Mouse (Mus musculus): ENCODE data around the gene D930007J09Rik. TPM values are rescaled to one million over a fixed set of nuclear protein-coding genes. Genes with fewer than 3 reads are reported as not detected.

Gene D930007J09Rik
- polyA plus RNA-seq, 1 experiment from 2014 or later: not detected

- WGBS: 68% methylated on average over 3 of the region's 3 CpGs
- Histone ChIP-seq H3K4me1 (replicated peaks) (0 out of 2 replicates have a peak, but pooled peaks cover 6% of the 10 kb centered on the region), H3K4me3 (replicated peaks) (no peak overlapping the region), H3K4me2 (replicated peaks) (no peak overlapping the region), H3K9ac (no peak overlapping the region), H3K36me3 (no peaks in the 10 kb centered on the region), H3K9me3 (no peaks in the 10 kb centered on the region), H3K27me3 (replicated peaks) (no peaks in the 10 kb centered on the region), H3K27ac (no peak overlapping the region)
- no peak for ATAC-seq
These were observed 30.1 kb upstream of the D930007J09Rik start for GRCm38 (mm10) chr13:32832776-32833175.

- no peak overlapping the region for H3K4me2 ChIP-seq (replicated peaks)
- no peak overlapping the region for H3K4me3 ChIP-seq (replicated peaks)
- ATAC-seq: peak; percentile 85
- 0 out of 2 replicates have a peak overlapping the region, but pooled peaks have one; percentile 44 for H3K27ac ChIP-seq
- no peaks in the 10 kb centered on the region for H3K27me3 ChIP-seq (replicated peaks)
- H3K9ac ChIP-seq: no peak overlapping the region
- no peaks in the 10 kb centered on the region for H3K9me3 ChIP-seq
- H3K36me3 ChIP-seq: no peaks in the 10 kb centered on the region
- 62% methylated on average over 3 of the region's 3 CpGs for WGBS
- H3K4me1 ChIP-seq (replicated peaks): 0 out of 2 replicates have a peak, but pooled peaks cover 6% of the 10 kb centered on the region
These were observed 29.0 kb upstream of the D930007J09Rik start for GRCm38 (mm10) chr13:32831505-32832273.

DNA sequence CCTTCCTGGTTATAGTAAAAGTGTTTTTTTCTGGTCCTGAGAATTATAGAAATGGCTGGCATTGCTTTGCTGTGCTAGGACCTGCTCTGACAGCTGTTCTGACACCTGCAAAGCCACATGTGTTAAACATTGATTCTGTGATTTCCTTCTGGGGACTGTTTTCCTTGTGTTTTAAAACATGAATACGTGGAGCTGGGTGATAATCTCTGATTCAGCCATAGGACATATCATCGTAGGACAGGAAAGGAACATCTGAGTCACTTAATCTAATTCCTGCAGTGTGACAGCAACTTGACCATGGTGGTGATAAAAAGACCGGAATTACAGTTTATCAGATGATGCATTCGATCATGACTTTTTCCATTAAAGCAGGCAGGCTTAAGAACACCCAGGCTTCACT lies 26.2 kb upstream of the D930007J09Rik start:
- Histone ChIP-seq H3K36me3 (no peaks in the 10 kb centered on the region), H3K9me3 (no peaks in the 10 kb centered on the region), H3K9ac (no peak overlapping the region), H3K4me2 (replicated peaks) (no peak overlapping the region), H3K27ac (no peak overlapping the region), H3K4me1 (replicated peaks) (0 out of 2 replicates have a peak, but pooled peaks cover 6% of the 10 kb centered on the region), H3K4me3 (replicated peaks) (no peak overlapping the region), H3K27me3 (replicated peaks) (no peaks in the 10 kb centered on the region)
- WGBS: 76% methylated on average over 4 of the region's 4 CpGs
- no peak for ATAC-seq

- Histone ChIP-seq H3K9ac (no peak overlapping the region), H3K27me3 (replicated peaks) (no peaks in the 10 kb centered on the region), H3K9me3 (no peaks in the 10 kb centered on the region), H3K4me3 (replicated peaks) (no peak overlapping the region), H3K27ac (no peak overlapping the region), H3K36me3 (no peaks in the 10 kb centered on the region), H3K4me2 (replicated peaks) (no peak overlapping the region), H3K4me1 (replicated peaks) (0 out of 2 replicates have a peak, but pooled peaks cover 6% of the 10 kb centered on the region)
- 61% methylated on average over 4 of the region's 4 CpGs for WGBS
- peak; percentile 36; the same call in 1 of the 2 replicates for ATAC-seq
These were observed 25.3 kb upstream of the D930007J09Rik start for GRCm38 (mm10) chr13:32827951-32828350.

GRCm38 (mm10) chr13:32827111-32827822 lies 24.6 kb upstream of the D930007J09Rik start:
- H3K9me3 ChIP-seq: no peaks in the 10 kb centered on the region
- H3K4me1 ChIP-seq (replicated peaks): 0 out of 2 replicates have a peak, but pooled peaks cover 5% of the 10 kb centered on the region
- ATAC-seq: no peak
- no peaks in the 10 kb centered on the region for H3K36me3 ChIP-seq
- no peak overlapping the region for H3K4me2 ChIP-seq (replicated peaks)
- no peak overlapping the region for H3K27ac ChIP-seq
- no peak overlapping the region for H3K4me3 ChIP-seq (replicated peaks)
- H3K9ac ChIP-seq: no peak overlapping the region
- no peaks in the 10 kb centered on the region for H3K27me3 ChIP-seq (replicated peaks)
- 74% methylated on average over 3 of the region's 3 CpGs for WGBS

- Histone ChIP-seq H3K9me3 (no peaks in the 10 kb centered on the region), H3K4me1 (replicated peaks) (no peaks in the 10 kb centered on the region), H3K36me3 (peaks cover 15% of the 10 kb centered on the region; the same call in 1 of the 2 replicates), H3K9ac (no peak overlapping the region), H3K27ac (no peak overlapping the region), H3K27me3 (replicated peaks) (no peaks in the 10 kb centered on the region), H3K4me3 (replicated peaks) (no peak overlapping the region), H3K4me2 (replicated peaks) (no peak overlapping the region)
- ATAC-seq: no peak
- WGBS: 86% methylated on average over 8 of the region's 8 CpGs
These were observed 22.9 kb upstream of the D930007J09Rik start for GRCm38 (mm10) chr13:32825546-32825945.

DNA sequence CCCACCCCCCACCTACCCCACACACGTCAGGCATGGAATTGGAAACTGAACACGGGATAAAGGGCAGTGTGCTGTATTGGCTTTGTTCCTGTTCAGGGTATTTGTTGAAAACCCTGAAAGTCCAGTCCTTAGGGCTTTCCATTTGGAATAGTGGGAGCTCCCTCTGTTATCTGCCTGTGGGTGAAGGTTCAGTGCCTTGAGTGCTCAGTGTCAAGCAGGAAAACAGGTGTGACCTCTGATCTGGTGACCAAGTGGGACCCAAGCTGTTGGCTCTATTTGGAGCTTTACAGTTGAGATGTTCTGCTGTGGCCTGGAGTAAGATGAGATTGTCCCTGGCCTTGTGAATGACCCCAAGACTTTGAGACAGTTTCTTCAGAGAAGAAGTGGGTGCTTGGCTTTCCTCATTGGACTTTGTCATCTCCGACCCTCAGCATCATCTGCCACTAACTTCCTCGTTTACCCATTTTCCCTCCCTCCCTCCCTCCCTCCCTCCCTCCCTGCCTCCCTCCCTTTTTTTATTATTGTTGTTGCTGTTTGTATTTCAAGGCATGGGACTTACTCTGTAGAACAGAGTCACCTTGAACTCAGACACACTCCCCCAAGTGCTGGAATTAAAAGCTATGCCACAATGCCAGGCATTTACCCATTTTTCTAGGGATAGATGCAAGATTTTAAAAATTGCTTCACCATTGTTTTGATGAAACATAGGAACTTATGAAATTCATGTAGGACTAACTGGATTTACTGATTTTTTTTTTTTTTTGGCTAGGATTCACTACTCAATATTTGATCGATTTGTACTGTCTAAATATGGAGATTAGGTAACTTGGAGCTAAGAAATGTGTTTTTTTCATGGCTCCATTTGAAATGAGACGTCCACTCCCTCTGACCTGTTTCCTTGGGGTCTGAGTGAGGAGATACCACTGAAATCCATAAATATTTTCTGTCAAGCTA lies 22.0 kb upstream of the D930007J09Rik start:
- WGBS: 65% methylated on average over 6 of the region's 6 CpGs

GRCm38 (mm10) chr13:32823126-32823525 lies 20.5 kb upstream of the D930007J09Rik start:
- no peaks in the 10 kb centered on the region for H3K4me1 ChIP-seq (replicated peaks)
- ATAC-seq: no peak
- H3K27ac ChIP-seq: no peak overlapping the region
- H3K4me2 ChIP-seq (replicated peaks): no peak overlapping the region
- no peaks in the 10 kb centered on the region for H3K9me3 ChIP-seq
- 86% methylated on average over 6 of the region's 6 CpGs for WGBS
- H3K27me3 ChIP-seq (replicated peaks): no peaks in the 10 kb centered on the region
- H3K36me3 ChIP-seq: peaks cover 21% of the 10 kb centered on the region; the same call in 1 of the 2 replicates
- H3K9ac ChIP-seq: no peak overlapping the region
- H3K4me3 ChIP-seq (replicated peaks): no peak overlapping the region

More for the DNA sequence above, 22.0 kb upstream of the D930007J09Rik start:
- Histone ChIP-seq H3K36me3 (peaks cover 21% of the 10 kb centered on the region; the same call in 1 of the 2 replicates), H3K27me3 (replicated peaks) (no peaks in the 10 kb centered on the region), H3K4me3 (replicated peaks) (no peak overlapping the region), H3K4me2 (replicated peaks) (no peak overlapping the region), H3K4me1 (replicated peaks) (no peaks in the 10 kb centered on the region), H3K27ac (no peak overlapping the region), H3K9ac (no peak overlapping the region), H3K9me3 (no peaks in the 10 kb centered on the region)
- ATAC-seq: peak; percentile 77

DNA sequence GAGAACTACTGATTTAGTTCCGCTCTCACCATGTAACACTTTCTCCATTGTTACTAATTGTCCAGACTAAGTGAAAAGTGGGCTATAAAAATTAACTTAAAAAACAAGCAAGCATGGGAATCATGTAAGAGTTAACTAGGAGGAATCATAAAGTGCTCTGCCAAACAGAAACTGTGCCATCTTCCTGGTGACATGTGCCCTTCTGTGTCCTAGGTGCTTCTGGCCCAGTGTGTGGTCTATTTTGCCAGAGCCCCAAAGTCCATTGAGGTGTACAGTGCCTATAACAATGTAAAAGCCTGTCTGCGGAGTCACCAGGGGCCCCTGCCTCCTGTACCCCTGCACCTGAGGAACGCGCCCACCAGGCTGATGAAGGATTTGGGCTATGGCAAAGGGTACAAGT lies 19.0 kb upstream of the D930007J09Rik start:
- peaks cover 29% of the 10 kb centered on the region for H3K36me3 ChIP-seq
- no peaks in the 10 kb centered on the region for H3K27me3 ChIP-seq (replicated peaks)
- H3K27ac ChIP-seq: no peak overlapping the region
- H3K4me3 ChIP-seq (replicated peaks): no peak overlapping the region
- H3K4me2 ChIP-seq (replicated peaks): no peak overlapping the region
- no peak overlapping the region for H3K9ac ChIP-seq
- ATAC-seq: no peak
- WGBS: 96% methylated on average over 4 of the region's 4 CpGs
- no peaks in the 10 kb centered on the region for H3K4me1 ChIP-seq (replicated peaks)
- H3K9me3 ChIP-seq: no peaks in the 10 kb centered on the region

DNA sequence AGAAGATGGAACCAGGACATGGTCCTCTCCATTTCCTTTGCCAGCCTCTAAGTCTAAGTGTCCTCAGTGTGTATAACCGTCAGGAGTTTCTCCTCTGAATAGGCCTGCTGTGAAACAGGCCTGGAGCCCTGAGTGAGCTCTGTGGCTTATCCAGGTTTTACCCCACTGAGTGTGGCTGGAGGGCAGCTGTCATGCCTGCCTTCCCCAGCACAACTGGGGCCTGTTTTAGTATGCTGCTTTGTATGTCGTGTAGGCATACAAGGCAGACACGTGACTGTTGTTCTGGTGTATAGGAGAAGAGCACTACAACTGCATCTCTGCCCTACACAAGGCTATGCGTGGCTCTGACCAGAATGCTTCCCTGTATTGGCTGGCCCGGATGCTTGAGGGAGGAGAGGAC lies 17.3 kb upstream of the D930007J09Rik start:
- Histone ChIP-seq H3K9ac (no peak overlapping the region), H3K27me3 (replicated peaks) (no peaks in the 10 kb centered on the region), H3K4me2 (replicated peaks) (no peak overlapping the region), H3K4me3 (replicated peaks) (no peak overlapping the region), H3K9me3 (no peaks in the 10 kb centered on the region), H3K36me3 (peaks cover 35% of the 10 kb centered on the region), H3K4me1 (replicated peaks) (no peaks in the 10 kb centered on the region), H3K27ac (no peak overlapping the region)
- 93% methylated on average over 5 of the region's 5 CpGs for WGBS
- no peak for ATAC-seq

DNA sequence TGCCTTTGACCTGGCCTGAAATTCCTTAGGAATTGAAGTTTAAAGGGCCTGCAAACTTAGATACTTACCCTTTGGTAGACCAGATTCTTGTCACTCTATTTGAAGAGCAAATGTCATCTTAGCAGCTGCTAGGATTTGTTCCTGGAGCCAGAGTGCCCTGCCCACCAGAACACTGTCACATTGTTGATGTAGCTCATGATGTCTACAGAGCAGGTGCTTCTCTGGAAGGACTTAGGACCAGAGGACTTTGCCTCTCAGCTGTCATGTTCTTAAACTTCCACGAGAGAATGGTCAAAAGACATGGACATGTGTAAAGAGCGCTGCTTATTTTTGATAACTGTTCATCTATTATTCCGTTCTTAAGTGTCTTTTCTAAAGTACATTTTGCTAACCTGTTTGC lies 16.6 kb upstream of the D930007J09Rik start:
- H3K4me3 ChIP-seq (replicated peaks): no peak overlapping the region
- H3K4me1 ChIP-seq (replicated peaks): no peaks in the 10 kb centered on the region
- peaks cover 37% of the 10 kb centered on the region for H3K36me3 ChIP-seq
- H3K27me3 ChIP-seq (replicated peaks): no peaks in the 10 kb centered on the region
- H3K9ac ChIP-seq: no peak overlapping the region
- no peak overlapping the region for H3K4me2 ChIP-seq (replicated peaks)
- WGBS: 91% methylated on average over 3 of the region's 3 CpGs
- no peak overlapping the region for H3K27ac ChIP-seq
- no peaks in the 10 kb centered on the region for H3K9me3 ChIP-seq
- ATAC-seq: no peak

Measured in intestine, embryonic 15.5 days (tissue).